ENCODE assay signal across 9 mouse cellular contexts in the genomic region with DNA sequence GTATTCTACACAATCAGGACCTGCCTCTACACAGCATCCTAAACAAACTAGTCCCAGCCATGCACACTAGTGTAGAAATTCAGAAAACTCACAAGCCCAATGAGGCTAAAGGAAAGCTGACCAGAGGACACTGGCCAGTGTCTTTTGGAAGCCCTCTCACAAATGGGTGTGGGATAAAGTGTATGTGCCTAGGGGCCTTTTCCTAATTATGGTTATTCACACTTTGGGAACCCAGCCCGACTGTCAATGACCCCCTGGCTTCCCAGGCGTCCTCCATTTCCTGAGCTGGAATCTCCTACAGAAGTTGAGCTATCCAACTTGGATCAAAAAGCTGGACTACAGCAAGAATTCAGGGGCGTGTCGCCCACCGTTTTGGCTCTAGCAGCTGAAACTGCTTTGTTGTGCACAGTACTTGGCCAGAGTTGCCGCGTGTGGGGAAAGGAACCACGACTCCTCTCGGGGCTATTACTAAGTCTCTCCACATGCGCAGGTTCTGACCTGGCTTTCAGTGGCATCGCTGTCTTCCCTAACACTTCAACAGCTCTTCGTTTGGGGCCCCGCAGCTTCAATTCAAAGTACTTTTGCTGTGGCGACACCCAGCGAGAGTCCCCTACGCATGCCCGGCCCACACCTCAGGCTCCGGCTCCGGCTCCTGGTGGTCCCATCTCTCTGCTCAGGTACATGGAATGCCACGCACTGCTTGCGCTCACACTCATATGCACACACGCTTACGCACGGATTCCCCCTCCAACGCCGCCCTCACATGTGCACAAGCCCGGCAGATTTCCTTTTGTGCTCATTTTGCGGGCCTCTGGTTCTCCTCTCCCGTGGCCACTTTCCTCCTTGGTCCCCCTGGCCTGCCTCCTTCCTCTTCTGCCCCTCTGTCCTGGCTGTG. TPM values are rescaled to one million over a fixed set of nuclear protein-coding genes. Genes with fewer than 3 reads are reported as not detected.
DNase-seq lines count a peak whose midpoint lies in the region; ATAC-seq and TF ChIP-seq lines count a peak whose summit lies in the region.
"Had no signal": no experiment of that assay in that cellular context is flagged by ENCODE, and none has a peak within 500 bp of the region (broad histone marks: within the 10 kb centered on the region; RNA-seq: fewer than 3 reads in every experiment).

No protein-coding gene starts in this region.

- H3K27me3 ChIP-seq in embryonic facial prominence, embryonic 12.5 days: peaks cover 61% of the 10 kb centered on the region
- H3K27me3 ChIP-seq in limb, embryonic 13.5 days: peaks cover 96% of the 10 kb centered on the region
- peaks cover 17% of the 10 kb centered on the region; the same call in 1 of the 2 replicates for H3K27me3 ChIP-seq in stomach, postnatal 0 days (ENCODE audit: control insufficient read depth, insufficient read depth, low read length)

- no peaks in the 10 kb centered on the region for H3K9me3 ChIP-seq in embryonic facial prominence, embryonic 12.5 days
- no peaks in the 10 kb centered on the region for H3K9me3 ChIP-seq in limb, embryonic 13.5 days
- H3K9me3 ChIP-seq in stomach, postnatal 0 days (ENCODE audit: control insufficient read depth, low read length): no peaks in the 10 kb centered on the region

- 0 out of 2 replicates have a peak overlapping the region, but pooled peaks have one; percentile 41 for H3K27ac ChIP-seq in embryonic facial prominence, embryonic 12.5 days
- no peak overlapping the region for H3K27ac ChIP-seq in limb, embryonic 13.5 days
- no peak overlapping the region for H3K27ac ChIP-seq in stomach, postnatal 0 days (replicated peaks)
- H3K27ac ChIP-seq: liver, embryonic 14.5 days had no signal

- peak overlapping the region; percentile 76 for H3K4me2 ChIP-seq in embryonic facial prominence, embryonic 12.5 days (replicated peaks)
- peak overlapping the region; percentile 91 for H3K4me2 ChIP-seq in limb, embryonic 13.5 days (replicated peaks)
- H3K4me2 ChIP-seq in stomach, postnatal 0 days (replicated peaks; ENCODE audit: low read depth): peak overlapping the region; percentile 55; the same call in 1 of the 2 replicates

- H3K4me3 ChIP-seq in embryonic facial prominence, embryonic 12.5 days: peak overlapping the region; percentile 40
- H3K4me3 ChIP-seq in limb, embryonic 13.5 days: peak overlapping the region; percentile 52
- H3K4me3 ChIP-seq in stomach, postnatal 0 days (ENCODE audit: low read depth, low read length): peak overlapping the region; percentile 33; the same call in 1 of the 2 replicates

- peaks cover 23% of the 10 kb centered on the region for H3K4me1 ChIP-seq in embryonic facial prominence, embryonic 12.5 days
- peaks cover 40% of the 10 kb centered on the region for H3K4me1 ChIP-seq in limb, embryonic 13.5 days
- no peaks in the 10 kb centered on the region for H3K4me1 ChIP-seq in stomach, postnatal 0 days (replicated peaks; ENCODE audit: control insufficient read depth, insufficient read depth)

- no peak for TF ChIP-seq CTCF in stomach, postnatal 0 days (IDR thresholded peaks at IDR 0.05; ENCODE audit: low read depth)

- H3K9ac ChIP-seq in embryonic facial prominence, embryonic 12.5 days: peak overlapping the region; percentile 7; the same call in 1 of the 2 replicates
- peak overlapping the region; percentile 69 for H3K9ac ChIP-seq in limb, embryonic 13.5 days
- H3K9ac ChIP-seq in stomach, postnatal 0 days (ENCODE audit: low read length): no peak overlapping the region
- H3K9ac ChIP-seq: liver, embryonic 14.5 days had no signal

- no peak for ATAC-seq in embryonic facial prominence, embryonic 12.5 days (ENCODE audit: insufficient number of reproducible peaks, insufficient read depth, low FRiP score, low TSS enrichment)
- no peak for ATAC-seq in limb, embryonic 13.5 days (ENCODE audit: low FRiP score, low read depth)
- ATAC-seq in stomach, postnatal 0 days (ENCODE audit: low FRiP score, low TSS enrichment): no peak

- no peaks in the 10 kb centered on the region for H3K36me3 ChIP-seq in embryonic facial prominence, embryonic 12.5 days
- H3K36me3 ChIP-seq in limb, embryonic 13.5 days: no peaks in the 10 kb centered on the region
- H3K36me3 ChIP-seq in stomach, postnatal 0 days (ENCODE audit: control insufficient read depth, insufficient read depth, low read length): no peaks in the 10 kb centered on the region

- WGBS in embryonic facial prominence, embryonic 12.5 days: 3% methylated on average over 29 of the region's 29 CpGs
- 4% methylated on average over 29 of the region's 29 CpGs for WGBS in limb, embryonic 13.5 days
- WGBS in stomach, postnatal 0 days: 9% methylated on average over 29 of the region's 29 CpGs

- TF ChIP-seq EP300 in stomach, postnatal 0 days (optimal IDR thresholded peaks at IDR 0.05): no peak

- peak; percentile 47 to 49 for DNase-seq in right cerebral cortex, postnatal 10 days (ENCODE audit: low spot score in 2 of 2)
- no peak for DNase-seq in right cerebral cortex, adult 18-20 months
- no peak for DNase-seq in stomach, postnatal 0 days (ENCODE audit: low spot score)
- DNase-seq in ovary, postnatal 14 days (ENCODE audit: low spot score): no peak
- DNase-seq in layer of hippocampus, adult 9-11 months: no peak
- no peak for DNase-seq in heart, adult 9 months (ENCODE audit: low spot score in 2 of 2)

RNA-seq across cellular contexts. Expression of gene Gm5089, which starts 1.1 kb away (rescaled TPM):
- polyA plus RNA-seq in embryonic facial prominence, embryonic 12.5 days (2016; fragmentation: Nextera tagmentation; extraction: Ambion mirVana): 0.38 and 0.47 TPM in 2 replicates
- polyA plus RNA-seq in limb, embryonic 13.5 days (2015; fragmentation: Nextera tagmentation; extraction: Ambion mirVana): 0.18 and 0.37 TPM in 2 replicates
- polyA plus RNA-seq in stomach, postnatal 0 days (2015; fragmentation: Nextera tagmentation; extraction: Ambion mirVana): not detected in 2 replicates
- polyA plus RNA-seq: liver, embryonic 14.5 days had no signal

RNA-seq across cellular contexts. Expression of gene Zic5, which starts 15.6 kb away (rescaled TPM):
- 4.8 and 5.4 TPM in 2 replicates for polyA plus RNA-seq in embryonic facial prominence, embryonic 12.5 days (2016; fragmentation: Nextera tagmentation; extraction: Ambion mirVana)
- 2.3 and 2.6 TPM in 2 replicates for polyA plus RNA-seq in limb, embryonic 13.5 days (2015; fragmentation: Nextera tagmentation; extraction: Ambion mirVana)
- not detected in 2 replicates for polyA plus RNA-seq in stomach, postnatal 0 days (2015; fragmentation: Nextera tagmentation; extraction: Ambion mirVana)
- polyA plus RNA-seq: liver, embryonic 14.5 days had no signal

RNA-seq across cellular contexts. Expression of gene Zic2, which starts 25.4 kb away (rescaled TPM):
- polyA plus RNA-seq in embryonic facial prominence, embryonic 12.5 days (2016; fragmentation: Nextera tagmentation; extraction: Ambion mirVana): 3.7 and 4.9 TPM in 2 replicates
- polyA plus RNA-seq in limb, embryonic 13.5 days (2015; fragmentation: Nextera tagmentation; extraction: Ambion mirVana): 2.8 and 3.2 TPM in 2 replicates
- polyA plus RNA-seq in stomach, postnatal 0 days (2015; fragmentation: Nextera tagmentation; extraction: Ambion mirVana): not detected in 2 replicates

RNA-seq across cellular contexts. Expression of gene Gm10837, which starts 40.5 kb away (rescaled TPM):
- polyA plus RNA-seq in embryonic facial prominence, embryonic 12.5 days (2016; fragmentation: Nextera tagmentation; extraction: Ambion mirVana): not detected in 2 replicates
- not detected in 2 replicates for polyA plus RNA-seq in limb, embryonic 13.5 days (2015; fragmentation: Nextera tagmentation; extraction: Ambion mirVana)
- not detected in 2 replicates for polyA plus RNA-seq in stomach, postnatal 0 days (2015; fragmentation: Nextera tagmentation; extraction: Ambion mirVana)
- polyA plus RNA-seq: liver, embryonic 14.5 days had no signal

Comparison
In these comparisons a context has a peak if more than half of its experiments do, and no peak if none do; other contexts are left out.
1. DNase-seq: peak in right cerebral cortex, postnatal 10 days (2 of 2); none in right cerebral cortex, adult 18-20 months (single experiment), stomach, postnatal 0 days (single experiment), ovary, postnatal 14 days (single experiment), layer of hippocampus, adult 9-11 months (single experiment) and heart, adult 9 months (0 of 2).
2. Peak in every context shown above with its lines, with median percentiles within 50 percentile points of each other: H3K4me2 ChIP-seq and H3K4me3 ChIP-seq.